Mouse (Mus musculus): Measurements from ENCODE around the gene Zcchc8.

DNA sequence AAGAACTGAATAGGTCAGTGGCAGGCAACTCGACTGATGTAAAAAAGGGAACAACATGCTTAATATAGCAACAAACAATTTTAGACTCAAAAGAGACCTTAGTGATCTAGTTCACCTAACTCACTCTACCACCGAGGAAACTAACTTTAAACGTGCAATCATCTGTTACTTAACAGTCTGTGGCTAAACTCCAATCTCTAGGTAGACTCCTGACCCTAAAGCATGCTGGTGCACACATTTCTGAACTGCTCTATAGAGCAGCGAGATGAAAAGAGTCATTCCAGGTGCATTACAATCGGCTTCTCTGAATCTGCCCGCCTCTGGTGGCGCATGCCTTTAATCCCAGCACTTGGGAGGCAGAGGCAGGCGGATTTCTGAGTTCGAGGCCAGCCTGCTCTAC, 45.2 kb downstream of the Zcchc8 start:
- TF ChIP-seq CTCF (IDR thresholded peaks at IDR 0.05; ENCODE audit: low read depth) = no peak
- no peak for TF ChIP-seq EP300 (IDR thresholded peaks at IDR 0.05; ENCODE audit: low read depth)
